Comparison of ENCODE assay signal across 13 mouse cellular contexts in genomic region chr12:27138663-27139633, GRCm38 (mm10).
DNase-seq lines count a peak whose midpoint lies in the region; ATAC-seq and TF ChIP-seq lines count a peak whose summit lies in the region.
"Had no signal": no experiment of that assay in that cellular context is flagged by ENCODE, and none has a peak within 500 bp of the region (broad histone marks: within the 10 kb centered on the region; RNA-seq: fewer than 3 reads in every experiment).

No protein-coding gene starts in this region.

- H3K36me3 ChIP-seq in heart, embryonic 11.5 days (ENCODE audit: control insufficient read depth, insufficient read depth, low read length): no peaks in the 10 kb centered on the region
- no peaks in the 10 kb centered on the region for H3K36me3 ChIP-seq in embryonic facial prominence, embryonic 15.5 days
- no peaks in the 10 kb centered on the region for H3K36me3 ChIP-seq in hindbrain, embryonic 16.5 days (ENCODE audit: control insufficient read depth, insufficient read depth, low read length)
- no peaks in the 10 kb centered on the region for H3K36me3 ChIP-seq in midbrain, postnatal 0 days (ENCODE audit: insufficient read depth, low read length)
- H3K36me3 ChIP-seq: liver, embryonic 13.5 days had no signal

- H3K27me3 ChIP-seq in heart, embryonic 11.5 days (ENCODE audit: control insufficient read depth, insufficient read depth, low read length): no peaks in the 10 kb centered on the region
- H3K27me3 ChIP-seq in embryonic facial prominence, embryonic 15.5 days: no peaks in the 10 kb centered on the region
- H3K27me3 ChIP-seq in hindbrain, embryonic 16.5 days (replicated peaks; ENCODE audit: control insufficient read depth, insufficient read depth, low read length): no peaks in the 10 kb centered on the region
- no peaks in the 10 kb centered on the region for H3K27me3 ChIP-seq in midbrain, postnatal 0 days (ENCODE audit: insufficient read depth, low read length)
- H3K27me3 ChIP-seq: liver, embryonic 13.5 days; megakaryocyte, embryonic 14.5 days had no signal

- no peak overlapping the region for H3K4me3 ChIP-seq in heart, embryonic 11.5 days (ENCODE audit: low read depth, low read length)
- H3K4me3 ChIP-seq in embryonic facial prominence, embryonic 15.5 days (replicated peaks): no peak overlapping the region
- H3K4me3 ChIP-seq in hindbrain, embryonic 16.5 days (ENCODE audit: low read length): no peak overlapping the region
- H3K4me3 ChIP-seq in midbrain, postnatal 0 days (ENCODE audit: low read depth, low read length): no peak overlapping the region
- H3K4me3 ChIP-seq: liver, embryonic 13.5 days; megakaryocyte, embryonic 14.5 days had no signal

- TF ChIP-seq CTCF in midbrain, postnatal 0 days (IDR thresholded peaks at IDR 0.05): no peak

- H3K4me1 ChIP-seq in heart, embryonic 11.5 days (ENCODE audit: control insufficient read depth, insufficient read depth, low read length): 0 out of 2 replicates have a peak, but pooled peaks cover 6% of the 10 kb centered on the region
- H3K4me1 ChIP-seq in embryonic facial prominence, embryonic 15.5 days: peaks cover 45% of the 10 kb centered on the region
- H3K4me1 ChIP-seq in hindbrain, embryonic 16.5 days (ENCODE audit: control insufficient read depth, insufficient read depth, low read depth, low read length): peaks cover 25% of the 10 kb centered on the region
- peaks cover 7% of the 10 kb centered on the region; the same call in 1 of the 2 replicates for H3K4me1 ChIP-seq in midbrain, postnatal 0 days (ENCODE audit: insufficient read depth, low read length)
- H3K4me1 ChIP-seq: liver, embryonic 13.5 days; megakaryocyte, embryonic 14.5 days had no signal

- no peak for DNase-seq in heart, postnatal 10 days
- no peak for DNase-seq in midbrain, postnatal 0 days (ENCODE audit: low spot score)
- DNase-seq in cerebellum, adult 11-12 months: no peak
- DNase-seq in gastrocnemius, postnatal 25 days: no peak
- DNase-seq in adrenal gland, postnatal 14 days: no peak
- DNase-seq: adrenal gland, postnatal 10 days; B cell, adult 2 months; cerebellum, postnatal 14 days; liver, embryonic 13.5 days had no signal

- 79% methylated on average over 13 of the region's 13 CpGs for WGBS in heart, embryonic 11.5 days (ENCODE audit: insufficient replicate concordance)
- WGBS in embryonic facial prominence, embryonic 15.5 days: 38% methylated on average over 13 of the region's 13 CpGs
- 39% methylated on average over 13 of the region's 13 CpGs for WGBS in hindbrain, embryonic 16.5 days
- WGBS in midbrain, postnatal 0 days: 34% methylated on average over 13 of the region's 13 CpGs

- ATAC-seq in heart, embryonic 11.5 days (replicated peaks; ENCODE audit: insufficient number of reproducible peaks, low FRiP score, low TSS enrichment): no peak
- no peak for ATAC-seq in embryonic facial prominence, embryonic 15.5 days (ENCODE audit: insufficient number of reproducible peaks, low FRiP score, low TSS enrichment, low read depth)
- no peak for ATAC-seq in hindbrain, embryonic 16.5 days
- no peak for ATAC-seq in midbrain, postnatal 0 days (ENCODE audit: low FRiP score)

- intact Hi-C loops in heart, postnatal 10 days (cut with DNase I): no loop called here

- H3K9me3 ChIP-seq in heart, embryonic 11.5 days (replicated peaks; ENCODE audit: control insufficient read depth, low read length): no peaks in the 10 kb centered on the region
- no peaks in the 10 kb centered on the region for H3K9me3 ChIP-seq in embryonic facial prominence, embryonic 15.5 days (replicated peaks)
- no peaks in the 10 kb centered on the region for H3K9me3 ChIP-seq in hindbrain, embryonic 16.5 days (ENCODE audit: control insufficient read depth, low read length)
- no peaks in the 10 kb centered on the region for H3K9me3 ChIP-seq in midbrain, postnatal 0 days (ENCODE audit: low read length)
- H3K9me3 ChIP-seq: liver, embryonic 13.5 days had no signal

- H3K4me2 ChIP-seq in heart, embryonic 11.5 days: no peak overlapping the region
- no peak overlapping the region for H3K4me2 ChIP-seq in embryonic facial prominence, embryonic 15.5 days (replicated peaks)
- H3K4me2 ChIP-seq in hindbrain, embryonic 16.5 days (ENCODE audit: low read length): no peak overlapping the region
- H3K4me2 ChIP-seq in midbrain, postnatal 0 days (ENCODE audit: low read depth, low read length, poor library complexity, severe bottlenecking): no peak overlapping the region
- H3K4me2 ChIP-seq: liver, embryonic 13.5 days had no signal

- no peak overlapping the region for H3K27ac ChIP-seq in heart, embryonic 11.5 days (ENCODE audit: low read depth, low read length)
- H3K27ac ChIP-seq in embryonic facial prominence, embryonic 15.5 days (replicated peaks): peak overlapping the region; percentile 55
- peak overlapping the region; percentile 80 for H3K27ac ChIP-seq in hindbrain, embryonic 16.5 days (ENCODE audit: low read depth, low read length)
- H3K27ac ChIP-seq in midbrain, postnatal 0 days (ENCODE audit: low read depth, low read length): peak overlapping the region; percentile 71
- H3K27ac ChIP-seq: liver, embryonic 13.5 days had no signal

- H3K9ac ChIP-seq in heart, embryonic 11.5 days (ENCODE audit: low read depth, low read length): 0 out of 2 replicates have a peak overlapping the region, but pooled peaks have one; percentile 0
- H3K9ac ChIP-seq in embryonic facial prominence, embryonic 15.5 days: no peak overlapping the region
- no peak overlapping the region; the same call in 1 of the 2 replicates for H3K9ac ChIP-seq in hindbrain, embryonic 16.5 days (ENCODE audit: low read depth, low read length)
- no peak overlapping the region for H3K9ac ChIP-seq in midbrain, postnatal 0 days (replicated peaks; ENCODE audit: low read length, poor library complexity, severe bottlenecking)
- H3K9ac ChIP-seq: liver, embryonic 13.5 days had no signal
